Mouse (Mus musculus) limb, embryonic 14.5 days (tissue): Measurements from ENCODE around the gene Apbb1. TPM values are rescaled to one million over a fixed set of nuclear protein-coding genes. Genes with fewer than 3 reads are reported as not detected.

Experiments
- ATAC-seq: fragments of 200-750 bp; cut with Nextera tagmentation; 2 replicates; pipeline ENCODE4 v1.8.0; 2017; ENCODE audit warnings: low read depth, moderate number of reproducible peaks, moderate TSS enrichment; ENCODE audit not compliant: low FRiP score
- DNase-seq: peaks from one replicate; pipeline ENCODE4 v3.0.0-alpha.2; 2015; ENCODE audit warnings: low spot score
- H3K27ac ChIP-seq: fragments of 300-500 bp; sonication (generic); replicated peaks from 2 replicates; pipeline ENCODE4 v1.5.1; 2014; ENCODE audit warnings: low read depth, mild to moderate bottlenecking, low read length, moderate library complexity, mixed read lengths
- H3K27me3 ChIP-seq: fragments of 300-500 bp; sonication (generic); 2 replicates; pipeline ENCODE4 v1.6.1; 2014; ENCODE audit warnings: low read length, mixed read lengths; ENCODE audit not compliant: control insufficient read depth, insufficient read depth
- H3K36me3 ChIP-seq: fragments of 300-500 bp; sonication (generic); 2 replicates; pipeline ENCODE4 v1.6.1; 2014; ENCODE audit warnings: mild to moderate bottlenecking, low read length, moderate library complexity, mixed read lengths; ENCODE audit not compliant: control insufficient read depth, insufficient read depth
- H3K4me1 ChIP-seq: fragments of 300-500 bp; sonication (generic); 2 replicates; pipeline ENCODE4 v1.6.1; 2014; ENCODE audit warnings: antibody characterized with exemption, low read length, mixed read lengths; ENCODE audit not compliant: control insufficient read depth, insufficient read depth
- H3K4me2 ChIP-seq: fragments of 300-500 bp; sonication (generic); replicated peaks from 2 replicates; pipeline ENCODE4 v1.6.1; 2014; ENCODE audit warnings: low read depth, mild to moderate bottlenecking, low read length, moderate library complexity; ENCODE audit not compliant: severe bottlenecking
- H3K4me3 ChIP-seq: fragments of 300-500 bp; sonication (generic); replicated peaks from 2 replicates; pipeline ENCODE4 v1.5.1; 2014; ENCODE audit warnings: low read length
- H3K9ac ChIP-seq: fragments of 300-500 bp; sonication (generic); 2 replicates; pipeline ENCODE4 v1.6.1; 2014; ENCODE audit warnings: mild to moderate bottlenecking, low read depth, low read length, moderate library complexity; ENCODE audit not compliant: severe bottlenecking
- H3K9me3 ChIP-seq: fragments of 300-500 bp; sonication (generic); 2 replicates; pipeline ENCODE4 v1.6.1; 2016; ENCODE audit warnings: low read length; ENCODE audit not compliant: control insufficient read depth
- POLR2A ChIP-seq: fragments of 200-500 bp; IDR thresholded peaks from 2 replicates; pipeline ENCODE4 v1.8.0; 2012; ENCODE audit warnings: inconsistent platforms, mild to moderate bottlenecking, moderate library complexity, borderline replicate concordance; ENCODE audit not compliant: insufficient read depth, insufficient read length; ENCODE audit errors: extremely low read depth
- WGBS: fragments of 180-500 bp; shearing (Covaris S2); extraction: QIAGEN DNeasy Blood & Tissue Kit; methylation state at CpG from one replicate; pipeline ENCODE4 v1.1.7; 2014; 5-methylcytosine and 5-hydroxymethylcytosine counted together
- polyA plus RNA-seq, 2 experiments: library from polyadenylated mRNA; depleted of rRNA in 1 of 2; stranded (reverse) in 1 of 2; unstranded in 1 of 2; fragments of >200 nt; fragmentation: Nextera tagmentation in 1 of 2; extraction: Ambion mirVana in 1 of 2; gene quantifications; 2 replicates each; pipeline versions ENCODE4 v1.2.1 to v1.2.3; 2012 to 2014

The Apbb1 gene
- polyA plus RNA-seq, 2 experiments, result 30.3 to 55.1 TPM

GRCm38 (mm10) chr7:105563367-105563766 lies 18.1 kb downstream of the Apbb1 start:
- 87% methylated on average over 3 of the region's 3 CpGs for WGBS

GRCm38 (mm10) chr7:105562317-105562716 lies 19.1 kb downstream of the Apbb1 start:
- no peaks in the 10 kb centered on the region for H3K9me3 ChIP-seq
- H3K4me1 ChIP-seq, result no peaks in the 10 kb centered on the region
- no peak overlapping the region for H3K27ac ChIP-seq
- H3K27me3 ChIP-seq, result no peaks in the 10 kb centered on the region
- no peak for TF ChIP-seq POLR2A
- H3K4me2 ChIP-seq, result no peak overlapping the region
- no peak overlapping the region for H3K4me3 ChIP-seq
- WGBS, result 88% methylated on average over 3 of the region's 3 CpGs
- no peak overlapping the region for H3K9ac ChIP-seq
- ATAC-seq (no peak), DNase-seq (no peak)
- peaks cover 80% of the 10 kb centered on the region for H3K36me3 ChIP-seq

More at GRCm38 (mm10) chr7:105563367-105563766, 18.1 kb downstream of the Apbb1 start:
- Histone ChIP-seq H3K27ac (no peak overlapping the region), H3K9me3 (no peaks in the 10 kb centered on the region), H3K36me3 (peaks cover 78% of the 10 kb centered on the region), H3K27me3 (no peaks in the 10 kb centered on the region), H3K4me3 (no peak overlapping the region), H3K4me1 (no peaks in the 10 kb centered on the region), H3K9ac (no peak overlapping the region), H3K4me2 (no peak overlapping the region)
- TF ChIP-seq POLR2A, result no peak
- ATAC-seq, result no peak
- DNase-seq, result no peak

GRCm38 (mm10) chr7:105559016-105559415 lies 22.4 kb downstream of the Apbb1 start:
- WGBS, result 91% methylated on average over 8 of the region's 9 CpGs
- no peak for TF ChIP-seq POLR2A
- no peak overlapping the region for H3K4me2 ChIP-seq
- no peak overlapping the region for H3K9ac ChIP-seq
- DNase-seq (no peak), ATAC-seq (no peak)
- no peak overlapping the region for H3K27ac ChIP-seq
- H3K36me3 ChIP-seq, result peaks cover 49% of the 10 kb centered on the region
- no peaks in the 10 kb centered on the region for H3K27me3 ChIP-seq
- H3K4me3 ChIP-seq, result no peak overlapping the region
- H3K4me1 ChIP-seq, result peaks cover 10% of the 10 kb centered on the region
- H3K9me3 ChIP-seq, result no peaks in the 10 kb centered on the region

- Histone ChIP-seq H3K9ac (no peak overlapping the region), H3K4me2 (no peak overlapping the region), H3K4me1 (peaks cover 13% of the 10 kb centered on the region), H3K27ac (no peak overlapping the region), H3K9me3 (no peaks in the 10 kb centered on the region), H3K36me3 (peaks cover 43% of the 10 kb centered on the region), H3K27me3 (no peaks in the 10 kb centered on the region), H3K4me3 (no peak overlapping the region)
- WGBS, result 83% methylated on average over 11 of the region's 11 CpGs
- DNase-seq, result no peak
- ATAC-seq, result no peak
- TF ChIP-seq POLR2A, result no peak
Measured at GRCm38 (mm10) chr7:105557671-105558070, 23.8 kb downstream of the Apbb1 start.

- ATAC-seq (no peak), DNase-seq (no peak)
- H3K27me3 ChIP-seq, result no peaks in the 10 kb centered on the region
- H3K4me1 ChIP-seq, result peaks cover 13% of the 10 kb centered on the region
- H3K9ac ChIP-seq, result no peak overlapping the region
- no peak for TF ChIP-seq POLR2A
- no peaks in the 10 kb centered on the region for H3K9me3 ChIP-seq
- H3K36me3 ChIP-seq, result peaks cover 32% of the 10 kb centered on the region
- no peak overlapping the region for H3K27ac ChIP-seq
- 86% methylated on average over 8 of the region's 8 CpGs for WGBS
- H3K4me2 ChIP-seq, result no peak overlapping the region
- no peak overlapping the region for H3K4me3 ChIP-seq
Measured at GRCm38 (mm10) chr7:105556406-105556805, 25.0 kb downstream of the Apbb1 start.

- WGBS, result 86% methylated on average over 10 of the region's 10 CpGs
- no peak for TF ChIP-seq POLR2A
Measured at GRCm38 (mm10) chr7:105555571-105555970, 25.9 kb downstream of the Apbb1 start.

More at GRCm38 (mm10) chr7:105555571-105555970, 25.9 kb downstream of the Apbb1 start:
- no peak overlapping the region for H3K4me2 ChIP-seq
- H3K4me1 ChIP-seq, result peaks cover 13% of the 10 kb centered on the region
- no peak overlapping the region for H3K27ac ChIP-seq
- H3K36me3 ChIP-seq, result peaks cover 27% of the 10 kb centered on the region
- H3K9ac ChIP-seq, result no peak overlapping the region
- DNase-seq (no peak), ATAC-seq (no peak)
- H3K4me3 ChIP-seq, result no peak overlapping the region
- no peaks in the 10 kb centered on the region for H3K27me3 ChIP-seq
- H3K9me3 ChIP-seq, result no peaks in the 10 kb centered on the region
